Mouse (Mus musculus): ENCODE data around the gene C330021F23Rik.
A peak's percentile ranks its signal among the peaks of the same experiment; 100 is the strongest.
"Not testable (repeated sequence)": the region's sequence is repeated elsewhere in the genome, so short reads cannot be mapped to it uniquely, and the experiment has no call there.

Gene C330021F23Rik

GRCm38 (mm10) chr8:3567641-3568371, at the start of gene C330021F23Rik:
C330021F23Rik (plus strand) TSS chr8:3567990.
- no peak for DNase-seq

- DNase-seq: no peak
Measured at GRCm38 (mm10) chr8:3522007-3522697, 45.6 kb upstream of the C330021F23Rik start.

GRCm38 (mm10) chr8:3530816-3531215, 37.0 kb upstream of the C330021F23Rik start:
- DNase-seq: no peak

GRCm38 (mm10) chr8:3531936-3532335, 35.9 kb upstream of the C330021F23Rik start:
- DNase-seq: no peak

- DNase-seq: peak; percentile 19
Measured at GRCm38 (mm10) chr8:3536053-3536841, 31.5 kb upstream of the C330021F23Rik start.

GRCm38 (mm10) chr8:3536940-3537339, 30.9 kb upstream of the C330021F23Rik start:
- no peak for DNase-seq

- no peak for DNase-seq
Measured at GRCm38 (mm10) chr8:3537666-3538065, 30.1 kb upstream of the C330021F23Rik start.

- no peak for DNase-seq
Measured at GRCm38 (mm10) chr8:3539146-3539545, 28.6 kb upstream of the C330021F23Rik start.

GRCm38 (mm10) chr8:3540076-3540475, 27.7 kb upstream of the C330021F23Rik start:
- no peak for DNase-seq

DNA sequence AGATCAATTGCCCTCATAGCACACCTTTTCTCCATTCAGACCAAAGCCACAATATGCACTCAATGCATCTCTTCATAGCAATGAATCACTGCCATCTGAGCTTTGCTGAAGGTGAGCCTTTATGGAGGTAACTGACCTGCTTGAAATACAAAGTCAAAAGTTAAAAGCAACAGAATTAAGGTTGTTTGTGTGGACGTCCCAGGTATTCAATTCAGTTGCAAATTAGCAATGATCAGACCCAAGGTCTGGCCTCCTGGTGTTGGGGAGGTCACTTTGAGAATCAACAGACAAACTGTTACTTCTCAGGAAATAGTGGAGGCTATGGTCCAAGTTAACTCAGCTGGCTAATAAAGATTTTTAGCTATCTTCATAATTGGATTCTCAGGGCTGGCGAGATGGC, 21.3 kb upstream of the C330021F23Rik start:
- DNase-seq: no peak

DNA sequence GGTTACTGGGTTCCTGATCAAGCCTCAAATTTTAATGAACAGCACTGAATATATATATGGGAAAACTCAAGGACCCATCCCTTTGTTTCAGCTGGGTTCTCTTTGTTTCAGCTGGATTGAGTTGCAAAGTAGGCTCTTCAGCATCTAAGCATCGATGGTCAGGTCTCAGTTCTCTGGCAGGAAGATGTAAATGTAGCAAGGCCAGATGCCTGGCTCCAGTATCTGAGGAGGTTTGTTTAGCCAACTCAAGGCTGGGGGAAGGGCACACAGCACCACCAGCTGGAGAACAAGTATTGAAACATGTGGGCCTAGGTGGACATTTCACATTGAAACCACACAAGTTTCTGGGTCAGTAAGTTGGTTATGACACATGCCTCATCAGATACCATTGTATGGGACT, 15.6 kb upstream of the C330021F23Rik start:
- no peak for DNase-seq

GRCm38 (mm10) chr8:3556114-3556513, 11.7 kb upstream of the C330021F23Rik start:
- DNase-seq: no peak

- no peak for DNase-seq
Measured at GRCm38 (mm10) chr8:3568378-3568777, 588 bp downstream of the C330021F23Rik start.

- no peak for DNase-seq
Measured at GRCm38 (mm10) chr8:3569784-3570183, 2.0 kb downstream of the C330021F23Rik start.

DNA sequence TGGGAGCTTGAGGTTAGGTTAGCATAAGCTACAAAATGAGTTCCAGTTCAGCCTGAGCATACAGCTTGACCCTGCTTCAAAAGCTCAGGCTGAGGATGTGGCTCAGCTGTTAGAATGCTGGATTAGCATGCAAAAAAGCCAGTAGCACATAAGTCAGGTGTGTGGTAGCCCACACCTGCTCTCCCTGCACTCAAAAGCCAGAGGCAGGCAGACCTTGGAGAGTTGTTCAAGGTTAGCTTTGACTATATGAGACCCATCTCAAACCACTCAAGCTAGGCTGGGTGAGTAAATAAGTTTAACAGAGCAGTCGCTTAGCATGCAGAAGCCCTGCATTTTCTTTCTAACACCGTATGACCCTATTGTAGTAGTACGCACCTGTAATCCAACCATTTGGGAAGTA, 6.8 kb downstream of the C330021F23Rik start:
- DNase-seq: no peak

GRCm38 (mm10) chr8:3576211-3576960, 8.6 kb downstream of the C330021F23Rik start:
- no peak for DNase-seq

- DNase-seq: no peak
Measured at GRCm38 (mm10) chr8:3579390-3580364, 11.9 kb downstream of the C330021F23Rik start.

- DNase-seq: not testable (repeated sequence)
Measured at GRCm38 (mm10) chr8:3581961-3582360, 14.2 kb downstream of the C330021F23Rik start.

DNA sequence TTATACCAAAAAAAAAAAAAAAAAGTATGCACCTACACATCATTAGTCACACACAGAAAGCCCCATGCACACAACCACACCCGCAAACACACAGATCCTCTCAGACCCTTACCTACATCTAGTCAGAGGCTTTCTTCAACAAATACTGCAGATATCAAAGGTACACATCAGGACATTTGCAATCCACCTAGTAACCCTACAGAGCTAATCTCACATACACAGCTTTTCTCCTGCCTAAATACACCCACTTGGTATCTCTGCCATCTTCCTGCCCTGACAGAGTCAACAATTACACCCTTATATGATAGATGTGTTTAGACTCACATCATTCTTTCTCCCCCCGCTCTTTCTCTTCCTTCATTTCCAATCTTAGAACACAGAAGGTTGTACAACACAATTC, 18.7 kb downstream of the C330021F23Rik start:
- no peak for DNase-seq

DNA sequence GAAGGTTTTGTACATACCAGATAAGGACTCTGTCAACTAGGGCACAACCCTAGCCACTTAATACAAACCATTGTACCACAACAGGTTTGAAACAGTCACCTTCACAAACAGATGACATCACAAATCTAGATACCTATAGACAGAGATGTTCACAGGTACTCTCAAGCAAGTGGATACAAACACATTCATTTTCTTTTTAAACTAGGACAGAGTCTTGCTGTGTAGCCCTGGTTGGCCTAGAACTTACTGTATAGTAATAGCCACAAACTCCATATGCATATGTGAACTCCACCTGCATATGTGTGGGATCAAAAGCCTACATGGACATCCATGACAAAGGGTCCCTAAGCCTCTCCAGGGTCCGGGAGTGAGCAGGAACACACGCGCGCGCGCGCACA, 19.2 kb downstream of the C330021F23Rik start, which contains the start of gene Camsap3:
Gene Camsap3, plus strand, starts transcription at position 301 of the 398 bp plus-strand sequence.
- no peak for DNase-seq

Data from thymus, postnatal 25 days (tissue).